Mouse (Mus musculus): ENCODE measurements at regions not wholly inside any gene's neighbourhood (a gene's known extent, or its start where the extent isn't known, plus 50 kb on each side); places are given as distances from the start of the nearest gene placed in this dataset.

- DNase-seq (ENCODE audit: low spot score): no peak
Observed at GRCm38 (mm10) chr2:78972288-78973117, 104.6 kb downstream of the Ube2e3 start.

- DNase-seq (ENCODE audit: low spot score): no peak
Observed at GRCm38 (mm10) chr2:78973811-78974210, 105.9 kb downstream of the Ube2e3 start.

GRCm38 (mm10) chr2:78974683-78975392 lies 106.9 kb downstream of the Ube2e3 start:
- DNase-seq (ENCODE audit: low spot score): no peak

- DNase-seq (ENCODE audit: low spot score): no peak
Observed at GRCm38 (mm10) chr2:78975393-78975774, 107.5 kb downstream of the Ube2e3 start.

GRCm38 (mm10) chr2:78976084-78976483 lies 108.2 kb downstream of the Ube2e3 start:
- no peak for DNase-seq (ENCODE audit: low spot score)

GRCm38 (mm10) chr2:78977632-78978397 lies 109.9 kb downstream of the Ube2e3 start:
- DNase-seq (ENCODE audit: low spot score): no peak

- no peak for DNase-seq (ENCODE audit: low spot score)
Observed at GRCm38 (mm10) chr2:78980019-78980418, 112.1 kb downstream of the Ube2e3 start.

GRCm38 (mm10) chr2:78980661-78981229 lies 112.8 kb downstream of the Ube2e3 start:
- no peak for DNase-seq (ENCODE audit: low spot score)

- no peak for DNase-seq (ENCODE audit: low spot score)
Observed at GRCm38 (mm10) chr2:78983347-78983746, 115.4 kb downstream of the Ube2e3 start.

- DNase-seq (ENCODE audit: low spot score): no peak
Observed at GRCm38 (mm10) chr2:78983944-78984498, 116.1 kb downstream of the Ube2e3 start.

GRCm38 (mm10) chr2:78986984-78987383 lies 119.1 kb downstream of the Ube2e3 start:
- DNase-seq (ENCODE audit: low spot score): no peak

GRCm38 (mm10) chr2:78987388-78987787 lies 119.5 kb downstream of the Ube2e3 start:
- no peak for DNase-seq (ENCODE audit: low spot score)

GRCm38 (mm10) chr2:78988224-78988623 lies 120.3 kb downstream of the Ube2e3 start:
- no peak for DNase-seq (ENCODE audit: low spot score)

GRCm38 (mm10) chr2:78994800-78995555 lies 127.1 kb downstream of the Ube2e3 start:
- DNase-seq (ENCODE audit: low spot score): no peak

- no peak for DNase-seq (ENCODE audit: low spot score)
Observed at GRCm38 (mm10) chr2:78998637-78999036, 130.7 kb downstream of the Ube2e3 start.

GRCm38 (mm10) chr2:78999410-78999809 lies 131.5 kb downstream of the Ube2e3 start:
- DNase-seq (ENCODE audit: low spot score): no peak

- DNase-seq (ENCODE audit: low spot score): no peak
Observed at GRCm38 (mm10) chr2:79004862-79005261, 136.9 kb downstream of the Ube2e3 start.

- no peak for DNase-seq (ENCODE audit: low spot score)
Observed at GRCm38 (mm10) chr2:79008642-79009041, 140.7 kb downstream of the Ube2e3 start.

- no peak for DNase-seq (ENCODE audit: low spot score)
Observed at GRCm38 (mm10) chr2:79009791-79010190, 141.9 kb downstream of the Ube2e3 start.

GRCm38 (mm10) chr2:79010273-79010672 lies 142.3 kb downstream of the Ube2e3 start:
- no peak for DNase-seq (ENCODE audit: low spot score)
